Mouse (Mus musculus) urinary bladder, postnatal 4 days (tissue): ENCODE measurements around the gene Olfr71.

ENCODE experiments used
- DNase-seq, 2 experiments: peaks; one replicate each; pipeline ENCODE4 v3.0.0; 2021 to 2022; ENCODE audit warnings: low spot score in 2 of 2

Olfr71 gene

GRCm38 (mm10) chr4:43656339-43657109 is 53.5 kb downstream of the Olfr71 start, which contains the start of gene Hint2:
Gene Hint2 (minus strand): TSS chr4:43656466.
- DNase-seq, result peak; percentile 93

- DNase-seq, result no peak
Measured at GRCm38 (mm10) chr4:43655656-43656338, 54.3 kb downstream of the Olfr71 start.
